Mouse (Mus musculus): ENCODE results near the gene Synpr.
A peak's percentile ranks its signal among the peaks of the same experiment; 100 is the strongest.

The Synpr gene

GRCm38 (mm10) chr14:13551209-13551608 is 266.6 kb downstream of the Synpr start:
- no peak for DNase-seq (ENCODE audit: low spot score)

- no peak for DNase-seq (ENCODE audit: low spot score)
These were observed 269.2 kb downstream of the Synpr start for GRCm38 (mm10) chr14:13553616-13554370.

GRCm38 (mm10) chr14:13554631-13555030 is 270.1 kb downstream of the Synpr start:
- DNase-seq (ENCODE audit: low spot score) = no peak

- DNase-seq (ENCODE audit: low spot score) = no peak
These were observed 273.5 kb downstream of the Synpr start for GRCm38 (mm10) chr14:13558117-13558516.

GRCm38 (mm10) chr14:13567250-13567649 is 282.7 kb downstream of the Synpr start:
- DNase-seq (ENCODE audit: low spot score) = no peak

- no peak for DNase-seq (ENCODE audit: low spot score)
These were observed 283.4 kb downstream of the Synpr start for GRCm38 (mm10) chr14:13567996-13568395.

- no peak for DNase-seq (ENCODE audit: low spot score)
These were observed 287.4 kb downstream of the Synpr start for GRCm38 (mm10) chr14:13571941-13572340.

- DNase-seq (ENCODE audit: low spot score) = peak; percentile 27
These were observed 287.9 kb downstream of the Synpr start for GRCm38 (mm10) chr14:13572530-13572929.

GRCm38 (mm10) chr14:13578101-13578500 is 293.5 kb downstream of the Synpr start:
- peak; percentile 15 for DNase-seq (ENCODE audit: low spot score)

- DNase-seq (ENCODE audit: low spot score) = no peak
These were observed 294.2 kb downstream of the Synpr start for GRCm38 (mm10) chr14:13578744-13579143.

GRCm38 (mm10) chr14:13593321-13593940 is 308.9 kb downstream of the Synpr start:
- DNase-seq (ENCODE audit: low spot score) = no peak

- DNase-seq (ENCODE audit: low spot score) = no peak
These were observed 311.7 kb downstream of the Synpr start for GRCm38 (mm10) chr14:13596251-13596650.

GRCm38 (mm10) chr14:13597204-13597603 is 312.6 kb downstream of the Synpr start:
- no peak for DNase-seq (ENCODE audit: low spot score)

- DNase-seq (ENCODE audit: low spot score) = peak; percentile 54
These were observed 336.0 kb downstream of the Synpr start for GRCm38 (mm10) chr14:13620531-13620930.

GRCm38 (mm10) chr14:13649865-13650264 is 365.3 kb downstream of the Synpr start:
- DNase-seq (ENCODE audit: low spot score) = no peak

GRCm38 (mm10) chr14:13651039-13651438 is 366.5 kb downstream of the Synpr start:
- DNase-seq (ENCODE audit: low spot score) = peak; percentile 52

GRCm38 (mm10) chr14:13651541-13652298 is 367.1 kb downstream of the Synpr start:
- DNase-seq (ENCODE audit: low spot score) = peak; percentile 4

All from embryo, embryonic 10.5 days (tissue).